Mouse (Mus musculus) G1E (cell line): ENCODE measurements around the gene Myo1a. TPM values are rescaled to one million over a fixed set of nuclear protein-coding genes. Genes with fewer than 3 reads are reported as not detected.

Source experiments
- ATAC-seq: 2 replicates; pipeline ENCODE4 v1.8.0; 2016; ENCODE audit warnings: mild to moderate bottlenecking; ENCODE audit not compliant: insufficient number of reproducible peaks, poor library complexity, low FRiP score, severe bottlenecking; ENCODE audit errors: extremely low read depth
- DNase-seq: peaks from one replicate; pipeline ENCODE4 v3.0.0; 2012; ENCODE audit warnings: low spot score
- H3K27me3 ChIP-seq: 2 replicates; pipeline ENCODE4 v1.6.1; 2012; ENCODE audit warnings: mild to moderate bottlenecking, low read length, inconsistent platforms; ENCODE audit not compliant: insufficient read depth
- H3K36me3 ChIP-seq: replicated peaks from 2 replicates; pipeline ENCODE3; 2012; ENCODE audit warnings: mild to moderate bottlenecking, inconsistent platforms
- H3K4me1 ChIP-seq: 2 replicates; pipeline ENCODE4 v1.6.1; 2012; ENCODE audit warnings: low read depth, low read length, inconsistent platforms, mixed read lengths; ENCODE audit not compliant: insufficient read depth
- H3K4me3 ChIP-seq: 2 replicates; pipeline ENCODE4 v1.5.1; 2012; ENCODE audit warnings: low read depth, mild to moderate bottlenecking, inconsistent platforms, low read length, moderate library complexity, mixed read lengths
- H3K9me3 ChIP-seq: replicated peaks from 2 replicates; pipeline ENCODE4 v1.6.1; 2012; ENCODE audit warnings: inconsistent platforms
- CTCF ChIP-seq: IDR thresholded peaks from 2 replicates; pipeline ENCODE4 v1.5.1; 2012; ENCODE audit warnings: low read depth, low read length, inconsistent platforms, mixed read lengths
- GATA1 ChIP-seq: IDR thresholded peaks from 2 replicates; pipeline ENCODE4 v1.6.1; 2012; ENCODE audit warnings: borderline replicate concordance, low read length, inconsistent platforms, mixed read lengths
- GATA2 ChIP-seq: IDR thresholded peaks from 2 replicates; pipeline ENCODE4 v1.6.1; 2012; ENCODE audit warnings: low read depth, low read length, inconsistent platforms, borderline replicate concordance
- POLR2AphosphoS5 ChIP-seq: IDR thresholded peaks from 2 replicates; pipeline ENCODE4 v1.6.1; 2012; ENCODE audit warnings: low read depth, low read length, inconsistent platforms; ENCODE audit not compliant: insufficient replicate concordance
- TAL1 ChIP-seq: conservative IDR thresholded peaks from 2 replicates; pipeline ENCODE4 v1.6.1; 2012; ENCODE audit warnings: low read depth, low read length, inconsistent platforms, mixed read lengths
- polyA plus RNA-seq: library from polyadenylated mRNA; stranded (reverse); fragments of >175 nt; gene quantifications from 2 replicates; pipeline ENCODE4 v1.2.3, GENCODE M21; 2012
- total RNA-seq, 2 experiments: library from RNA; stranded (forward) in 1 of 2; stranded (reverse) in 1 of 2; fragments of 200-1000 nt in 1 of 2; fragments of >200 nt in 1 of 2; fragmentation: Nextera tagmentation in 1 of 2; gene quantifications; 2 replicates each; pipeline ENCODE4 v1.2.3; 2014 to 2017

Myo1a gene
- total and polyA plus RNA-seq, 3 experiments: 0.09 to 0.23 (median 0.16) TPM

GRCm38 (mm10) chr10:127663590-127663989, 41.4 kb upstream of the Myo1a start:
- Histone ChIP-seq H3K9me3 (no peaks in the 10 kb centered on the region), H3K4me1 (peaks cover 92% of the 10 kb centered on the region), H3K4me3 (peak overlapping the region; percentile 93; the same call in 1 of the 2 replicates), H3K36me3 (peaks cover 63% of the 10 kb centered on the region), H3K27me3 (no peaks in the 10 kb centered on the region)
- DNase-seq: no peak
- no peak for ATAC-seq
- no peak for TF ChIP-seq POLR2AphosphoS5
- TF ChIP-seq GATA2: no peak
- TF ChIP-seq TAL1: no peak
- TF ChIP-seq GATA1: no peak
- TF ChIP-seq CTCF: no peak

GRCm38 (mm10) chr10:127664166-127664565, 40.8 kb upstream of the Myo1a start:
- no peak for ATAC-seq
- DNase-seq: no peak
- peaks cover 92% of the 10 kb centered on the region for H3K4me1 ChIP-seq
- H3K4me3 ChIP-seq: peak overlapping the region; percentile 93; the same call in 1 of the 2 replicates
- H3K36me3 ChIP-seq: peaks cover 57% of the 10 kb centered on the region
- H3K27me3 ChIP-seq: no peaks in the 10 kb centered on the region
- no peaks in the 10 kb centered on the region for H3K9me3 ChIP-seq
- TF ChIP-seq POLR2AphosphoS5: no peak
- no peak for TF ChIP-seq GATA1
- no peak for TF ChIP-seq CTCF
- TF ChIP-seq TAL1: no peak
- TF ChIP-seq GATA2: no peak

GRCm38 (mm10) chr10:127664891-127665290, 40.1 kb upstream of the Myo1a start:
- Histone ChIP-seq H3K27me3 (no peaks in the 10 kb centered on the region), H3K4me3 (peak overlapping the region; percentile 93), H3K4me1 (peaks cover 92% of the 10 kb centered on the region), H3K9me3 (no peaks in the 10 kb centered on the region), H3K36me3 (peaks cover 50% of the 10 kb centered on the region)
- no peak for DNase-seq
- no peak for TF ChIP-seq GATA2
- no peak for TF ChIP-seq TAL1
- no peak for TF ChIP-seq CTCF
- TF ChIP-seq POLR2AphosphoS5: no peak
- TF ChIP-seq GATA1: no peak
- ATAC-seq: no peak

- TF ChIP-seq CTCF (no peak), GATA1 (no peak), GATA2 (no peak), POLR2AphosphoS5 (no peak), TAL1 (no peak)
- peaks cover 92% of the 10 kb centered on the region for H3K4me1 ChIP-seq
- DNase-seq: peak; percentile 54
Measured at GRCm38 (mm10) chr10:127665366-127666181, 39.4 kb upstream of the Myo1a start.

GRCm38 (mm10) chr10:127666501-127667268, 38.3 kb upstream of the Myo1a start, which contains the start of gene Nemp1:
Gene Nemp1 (plus strand): TSS chr10:127666901.
- Histone ChIP-seq H3K4me3 (peak within 1 kb of the TSS; percentile 93), H3K36me3 (peaks cover 32% of the 10 kb centered on the region), H3K27me3 (no peaks in the 10 kb centered on the region), H3K4me1 (peaks cover 86% of the 10 kb centered on the region), H3K9me3 (no peaks in the 10 kb centered on the region)
- TF ChIP-seq TAL1 (no peak), GATA1 (no peak), GATA2 (no peak), POLR2AphosphoS5 (no peak), CTCF (no peak)
- ATAC-seq (peak; percentile 25), DNase-seq (peak; percentile 88)

More at GRCm38 (mm10) chr10:127665366-127666181, 39.4 kb upstream of the Myo1a start:
- ATAC-seq: no peak
- Histone ChIP-seq H3K4me3 (peak overlapping the region; percentile 93), H3K36me3 (peaks cover 43% of the 10 kb centered on the region), H3K27me3 (no peaks in the 10 kb centered on the region), H3K9me3 (no peaks in the 10 kb centered on the region)

- DNase-seq (peak; percentile 78), ATAC-seq (peak; percentile 52)
- H3K4me3 ChIP-seq: peak overlapping the region; percentile 93
- no peak for TF ChIP-seq TAL1
- no peak for TF ChIP-seq CTCF
- TF ChIP-seq GATA1: no peak
- TF ChIP-seq POLR2AphosphoS5: no peak
- TF ChIP-seq GATA2: no peak
- H3K9me3 ChIP-seq: no peaks in the 10 kb centered on the region
- H3K27me3 ChIP-seq: no peaks in the 10 kb centered on the region
- H3K36me3 ChIP-seq: peaks cover 27% of the 10 kb centered on the region
- peaks cover 78% of the 10 kb centered on the region for H3K4me1 ChIP-seq
Measured at GRCm38 (mm10) chr10:127667269-127668092, 37.5 kb upstream of the Myo1a start.
